ENCODE assay signal across 8 mouse cellular contexts in the genomic region with DNA sequence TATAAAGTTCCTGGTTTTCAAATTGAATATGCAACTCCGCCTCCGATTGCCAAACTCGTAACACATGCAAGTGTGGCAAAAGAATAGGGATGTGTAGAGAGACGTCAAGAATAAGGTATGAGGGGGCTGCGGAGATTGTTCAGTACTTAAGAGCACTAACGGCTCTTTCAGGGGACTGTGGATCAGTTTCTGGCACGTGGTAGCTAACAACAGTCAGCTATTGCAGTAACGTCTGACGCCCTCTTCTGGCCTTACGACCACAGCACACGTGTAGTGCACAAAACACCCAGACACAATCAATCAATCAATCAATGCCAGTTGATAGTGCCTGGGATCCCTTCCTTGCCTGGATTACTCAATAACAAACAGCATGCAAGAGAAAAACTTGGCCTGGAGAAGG. TPM values are rescaled to one million over a fixed set of nuclear protein-coding genes. Genes with fewer than 3 reads are reported as not detected.
DNase-seq lines count a peak whose midpoint lies in the region; ATAC-seq lines count a peak whose summit lies in the region.

No protein-coding gene starts in this region.

- 1% methylated on average over 11 of the region's 11 CpGs for WGBS in limb, embryonic 15.5 days
- 0% methylated on average over 11 of the region's 11 CpGs for WGBS in midbrain, embryonic 16.5 days
- WGBS in stomach, embryonic 15.5 days = 1% methylated on average over 11 of the region's 11 CpGs

- peak overlapping the region; percentile 73; the same call in 1 of the 2 replicates for H3K9ac ChIP-seq in limb, embryonic 15.5 days
- H3K9ac ChIP-seq in midbrain, embryonic 16.5 days (ENCODE audit: low read depth, low read length) = peak overlapping the region; percentile 91
- peak overlapping the region; percentile 49; the same call in 1 of the 2 replicates for H3K9ac ChIP-seq in stomach, embryonic 15.5 days

- no peak for ATAC-seq in limb, embryonic 15.5 days (ENCODE audit: insufficient number of reproducible peaks, low FRiP score, low TSS enrichment, low read depth)
- ATAC-seq in midbrain, embryonic 16.5 days = peak; percentile 18; the same call in 1 of the 2 replicates
- ATAC-seq in stomach, embryonic 15.5 days (ENCODE audit: insufficient read depth, low FRiP score, low read depth) = no peak

- no peaks in the 10 kb centered on the region for H3K27me3 ChIP-seq in limb, embryonic 15.5 days
- no peaks in the 10 kb centered on the region for H3K27me3 ChIP-seq in midbrain, embryonic 16.5 days (ENCODE audit: control insufficient read depth, insufficient read depth, low read depth, low read length)
- no peaks in the 10 kb centered on the region for H3K27me3 ChIP-seq in stomach, embryonic 15.5 days (replicated peaks)

- peaks cover 8% of the 10 kb centered on the region; the same call in 1 of the 2 replicates for H3K36me3 ChIP-seq in limb, embryonic 15.5 days
- no peaks in the 10 kb centered on the region for H3K36me3 ChIP-seq in midbrain, embryonic 16.5 days (ENCODE audit: control insufficient read depth, insufficient read depth, low read length)
- no peaks in the 10 kb centered on the region for H3K36me3 ChIP-seq in stomach, embryonic 15.5 days

- peak overlapping the region; percentile 97 for H3K4me3 ChIP-seq in limb, embryonic 15.5 days
- peak overlapping the region; percentile 71 for H3K4me3 ChIP-seq in midbrain, embryonic 16.5 days (ENCODE audit: low read depth, low read length)
- peak overlapping the region; percentile 100 for H3K4me3 ChIP-seq in stomach, embryonic 15.5 days (replicated peaks)

- H3K4me1 ChIP-seq in limb, embryonic 15.5 days = peaks cover 35% of the 10 kb centered on the region
- H3K4me1 ChIP-seq in midbrain, embryonic 16.5 days (ENCODE audit: control insufficient read depth, insufficient read depth, low read length) = peaks cover 26% of the 10 kb centered on the region
- H3K4me1 ChIP-seq in stomach, embryonic 15.5 days = peaks cover 29% of the 10 kb centered on the region

- peak overlapping the region; percentile 62 for H3K4me2 ChIP-seq in limb, embryonic 15.5 days
- peak overlapping the region; percentile 82 for H3K4me2 ChIP-seq in midbrain, embryonic 16.5 days (ENCODE audit: low read length)
- peak overlapping the region; percentile 59 for H3K4me2 ChIP-seq in stomach, embryonic 15.5 days

- H3K27ac ChIP-seq in limb, embryonic 15.5 days = peak overlapping the region; percentile 98
- H3K27ac ChIP-seq in midbrain, embryonic 16.5 days (ENCODE audit: low read length) = peak overlapping the region; percentile 80
- peak overlapping the region; percentile 97 for H3K27ac ChIP-seq in stomach, embryonic 15.5 days

- peak; percentile 20 for DNase-seq in urinary bladder, postnatal 25 days (ENCODE audit: low spot score)
- DNase-seq in urinary bladder, postnatal 4 days (ENCODE audit: low spot score in 2 of 2) = no peak
- DNase-seq in embryo, embryonic 10 days (ENCODE audit: low spot score) = peak; percentile 89
- DNase-seq in heart, adult 8-10 months (ENCODE audit: low spot score) = peak; percentile 33
- peak; percentile 56 to 57 for DNase-seq in kidney, adult 8-10 months

- no peaks in the 10 kb centered on the region for H3K9me3 ChIP-seq in limb, embryonic 15.5 days
- no peaks in the 10 kb centered on the region for H3K9me3 ChIP-seq in midbrain, embryonic 16.5 days (replicated peaks; ENCODE audit: control insufficient read depth, low read length, poor library complexity, severe bottlenecking)
- H3K9me3 ChIP-seq in stomach, embryonic 15.5 days = no peaks in the 10 kb centered on the region

RNA-seq across cellular contexts. Expression of a gene that starts 0.4 kb away (rescaled TPM):
- 10 to 100 TPM; 29.8 to 35.3 (median 31.1) TPM for total RNA-seq in heart, adult 8-10 months (2022)
- 61.5 and 70.9 TPM in 2 replicates for polyA plus RNA-seq in limb, embryonic 15.5 days (2015; fragmentation: Nextera tagmentation; extraction: Ambion mirVana)
- 53.5 and 54.5 TPM in 2 replicates for polyA plus RNA-seq in midbrain, embryonic 16.5 days (2015; fragmentation: Nextera tagmentation; extraction: Ambion mirVana)
- polyA plus RNA-seq in stomach, embryonic 15.5 days (2015; fragmentation: Nextera tagmentation; extraction: Ambion mirVana) = 60.3 and 60.8 TPM in 2 replicates

RNA-seq across cellular contexts. Expression of a gene that starts 35.1 kb away (rescaled TPM):
- 10 to 100 TPM in 2 of 4 experiments, 1 to 10 TPM in 2; 8.6 to 15.0 (median 11.0) TPM for total RNA-seq in heart, adult 8-10 months (2022)
- 18.2 and 18.7 TPM in 2 replicates for polyA plus RNA-seq in limb, embryonic 15.5 days (2015; fragmentation: Nextera tagmentation; extraction: Ambion mirVana)
- 24.9 and 26.5 TPM in 2 replicates for polyA plus RNA-seq in midbrain, embryonic 16.5 days (2015; fragmentation: Nextera tagmentation; extraction: Ambion mirVana)
- 12.1 and 15.0 TPM in 2 replicates for polyA plus RNA-seq in stomach, embryonic 15.5 days (2015; fragmentation: Nextera tagmentation; extraction: Ambion mirVana)

RNA-seq across cellular contexts. Expression of a gene that starts 49.0 kb away (rescaled TPM):
- total RNA-seq in heart, adult 8-10 months (2022) = 10 to 100 TPM; 19.9 to 23.9 (median 21.3) TPM
- 34.9 and 37.8 TPM in 2 replicates for polyA plus RNA-seq in limb, embryonic 15.5 days (2015; fragmentation: Nextera tagmentation; extraction: Ambion mirVana)
- polyA plus RNA-seq in midbrain, embryonic 16.5 days (2015; fragmentation: Nextera tagmentation; extraction: Ambion mirVana) = 32.3 and 33.5 TPM in 2 replicates
- 42.7 and 45.6 TPM in 2 replicates for polyA plus RNA-seq in stomach, embryonic 15.5 days (2015; fragmentation: Nextera tagmentation; extraction: Ambion mirVana)

RNA-seq across cellular contexts. Expression of a gene that starts 52.4 kb away (rescaled TPM):
- total RNA-seq in heart, adult 8-10 months (2022) = 10 to 100 TPM; 74.6 to 80.8 (median 77.0) TPM
- polyA plus RNA-seq in limb, embryonic 15.5 days (2015; fragmentation: Nextera tagmentation; extraction: Ambion mirVana) = 102 and 114 TPM in 2 replicates
- 27.1 and 29.5 TPM in 2 replicates for polyA plus RNA-seq in midbrain, embryonic 16.5 days (2015; fragmentation: Nextera tagmentation; extraction: Ambion mirVana)
- polyA plus RNA-seq in stomach, embryonic 15.5 days (2015; fragmentation: Nextera tagmentation; extraction: Ambion mirVana) = 116 and 121 TPM in 2 replicates

Comparison
In these comparisons a context has a peak if more than half of its experiments do, and no peak if none do; other contexts are left out.
1. DNase-seq: peak in urinary bladder, postnatal 25 days (single experiment), embryo, embryonic 10 days (single experiment), heart, adult 8-10 months (single experiment) and kidney, adult 8-10 months (2 of 2); none in urinary bladder, postnatal 4 days (0 of 2).
2. Peak in every context shown above with its lines, with median percentiles within 50 percentile points of each other: H3K27ac ChIP-seq, H3K4me2 ChIP-seq, H3K4me3 ChIP-seq and H3K9ac ChIP-seq.